Mouse (Mus musculus): Measurements from ENCODE around the gene Pde7b. TPM values are rescaled to one million over a fixed set of nuclear protein-coding genes. Genes with fewer than 3 reads are reported as not detected.
A peak's percentile ranks its signal among the peaks of the same experiment; 100 is the strongest.

Gene Pde7b
- total and polyA plus RNA-seq, 3 experiments = 3.5 to 15.8 (median 12.4) TPM

DNA sequence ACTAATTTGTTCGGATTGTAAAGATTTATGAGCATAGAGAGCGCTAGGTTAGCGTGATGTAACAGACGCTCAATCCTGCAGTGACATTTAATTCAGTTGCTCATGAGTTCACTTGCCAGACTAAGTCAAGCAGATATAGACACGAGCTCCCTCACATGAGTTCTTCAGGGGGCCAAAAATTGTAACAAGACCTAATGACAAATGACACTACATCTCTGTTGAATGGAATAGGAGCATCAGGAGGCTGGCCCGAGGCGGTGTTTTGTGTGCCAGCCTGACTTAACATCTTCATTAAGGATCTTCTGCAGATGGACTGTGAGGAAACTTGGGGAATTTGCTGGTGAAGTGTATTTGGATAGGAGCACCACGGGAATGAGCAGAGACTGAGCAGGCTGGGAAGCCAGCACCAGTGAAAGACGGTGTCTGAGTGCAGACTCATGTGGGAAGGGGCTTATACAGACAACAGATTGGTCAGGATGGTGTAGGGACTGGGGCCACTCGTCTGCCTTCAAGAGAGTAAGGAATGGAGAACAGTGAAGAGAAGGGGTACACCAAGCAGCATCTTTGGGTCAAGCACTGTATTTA is 303.5 kb downstream of the Pde7b start:
- DNase-seq = no peak

DNA sequence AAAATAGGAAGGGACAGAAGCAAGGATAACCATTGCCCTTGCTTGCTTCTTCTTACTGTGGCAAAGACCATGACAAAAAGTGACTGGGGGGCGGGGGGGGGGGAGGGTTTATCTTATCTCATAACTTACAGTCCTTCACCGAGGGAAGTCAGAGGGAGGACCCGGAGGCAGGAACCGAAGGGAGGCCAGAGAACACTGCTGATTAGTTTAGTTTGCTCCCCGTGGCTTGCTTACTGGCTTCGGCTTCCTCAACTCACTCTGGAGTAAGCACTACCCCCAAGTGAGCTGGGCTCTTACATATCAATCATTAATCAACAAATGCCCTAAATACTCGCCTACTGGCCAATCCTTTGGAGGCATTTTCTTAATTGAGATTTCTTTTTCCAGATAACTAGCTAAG is 304.6 kb downstream of the Pde7b start:
- no peak for DNase-seq

- DNase-seq = no peak
Measured at GRCm38 (mm10) chr10:20418856-20419219, 306.0 kb downstream of the Pde7b start.

DNA sequence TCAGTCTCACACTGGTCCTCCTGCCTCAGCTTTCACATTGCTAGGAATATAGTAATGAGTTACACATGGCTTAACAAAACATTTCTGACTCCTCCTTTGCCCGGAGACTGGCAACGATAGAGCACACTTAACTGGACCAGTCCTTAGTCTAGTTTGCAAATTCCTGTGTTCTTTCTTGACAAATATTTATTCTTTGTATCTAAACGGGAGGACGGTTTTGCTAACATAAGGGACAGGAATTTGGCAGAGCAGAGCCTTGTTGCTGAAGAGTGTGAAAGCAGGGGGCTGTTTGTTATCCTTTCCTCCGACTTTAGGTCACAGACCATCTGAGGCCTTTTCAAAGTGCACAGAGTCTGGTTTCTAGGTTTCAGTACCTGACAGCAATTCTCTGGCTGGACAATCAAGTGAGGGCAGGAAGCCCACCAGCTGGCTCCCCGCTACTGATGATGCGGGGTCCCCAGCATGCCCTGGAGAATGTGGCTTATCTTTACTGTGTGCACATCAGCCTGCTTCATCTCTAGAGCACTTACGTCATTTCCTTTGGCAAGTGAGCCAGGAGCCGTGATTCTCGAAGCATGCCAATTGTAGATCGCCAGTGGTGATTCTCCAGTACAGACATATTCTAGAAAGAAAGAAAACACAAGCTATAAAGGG is 306.5 kb downstream of the Pde7b start:
- no peak for DNase-seq

- peak; percentile 64 for DNase-seq
Measured at GRCm38 (mm10) chr10:20409181-20409580, 315.7 kb downstream of the Pde7b start.

GRCm38 (mm10) chr10:20408336-20408735 is 316.5 kb downstream of the Pde7b start:
- no peak for DNase-seq

- peak; percentile 47 for DNase-seq
Measured at GRCm38 (mm10) chr10:20405471-20405870, 319.4 kb downstream of the Pde7b start.

DNA sequence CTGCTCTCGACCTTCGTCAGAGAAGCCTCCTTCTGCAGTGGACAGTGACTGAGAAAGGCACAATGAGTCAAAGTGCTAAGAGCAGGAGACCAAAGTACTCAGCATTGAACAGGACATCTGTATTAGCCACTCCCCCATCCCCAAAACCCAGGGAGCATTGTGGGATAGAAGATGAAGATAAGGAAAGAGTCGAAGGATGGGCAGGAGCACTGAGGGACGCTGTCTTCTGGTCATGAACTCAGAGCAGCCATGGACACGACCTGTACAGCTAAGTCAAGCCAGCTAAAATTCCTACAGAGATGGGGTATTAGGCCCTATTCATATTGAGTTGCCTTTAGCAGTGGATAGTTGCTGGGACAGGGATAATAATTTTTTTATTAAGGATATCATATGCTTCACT is 321.9 kb downstream of the Pde7b start:
- DNase-seq = no peak

- DNase-seq = no peak
Measured at GRCm38 (mm10) chr10:20400406-20400805, 324.5 kb downstream of the Pde7b start.

DNA sequence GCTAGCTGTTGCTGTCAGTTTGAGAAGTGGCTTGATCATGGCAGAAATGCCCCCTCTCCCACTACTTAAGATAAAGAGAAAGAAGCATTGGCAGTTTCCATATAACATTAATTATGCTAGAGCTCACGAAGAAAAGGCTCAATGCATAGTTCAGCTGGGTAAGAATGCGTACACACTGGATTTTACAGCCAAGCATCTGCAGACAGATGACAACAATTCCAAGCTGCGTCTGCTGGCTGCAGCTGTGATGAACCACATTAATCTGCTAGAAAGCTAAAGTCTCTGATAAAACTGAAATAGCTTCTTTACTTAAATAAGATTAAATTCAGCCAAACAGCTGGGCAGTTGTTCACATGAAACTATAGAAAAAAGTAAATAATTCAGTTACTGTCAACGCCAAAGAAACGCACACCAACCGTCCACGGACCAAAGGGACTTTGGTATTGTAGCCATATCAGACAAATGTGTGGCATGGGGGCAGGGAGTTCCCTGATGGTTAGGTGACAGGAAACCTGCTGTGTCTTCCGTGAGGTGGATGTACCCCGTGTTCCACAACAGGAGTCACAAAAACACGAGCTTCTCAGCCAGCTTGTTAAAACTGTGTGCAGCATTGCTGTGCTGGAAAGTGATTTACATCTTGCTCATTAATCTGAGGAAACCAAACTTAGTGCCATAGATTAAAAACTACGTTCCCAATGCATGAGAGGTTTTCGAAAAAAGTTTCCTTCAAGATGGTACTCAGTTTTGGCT is 326.1 kb downstream of the Pde7b start:
- DNase-seq = no peak

DNA sequence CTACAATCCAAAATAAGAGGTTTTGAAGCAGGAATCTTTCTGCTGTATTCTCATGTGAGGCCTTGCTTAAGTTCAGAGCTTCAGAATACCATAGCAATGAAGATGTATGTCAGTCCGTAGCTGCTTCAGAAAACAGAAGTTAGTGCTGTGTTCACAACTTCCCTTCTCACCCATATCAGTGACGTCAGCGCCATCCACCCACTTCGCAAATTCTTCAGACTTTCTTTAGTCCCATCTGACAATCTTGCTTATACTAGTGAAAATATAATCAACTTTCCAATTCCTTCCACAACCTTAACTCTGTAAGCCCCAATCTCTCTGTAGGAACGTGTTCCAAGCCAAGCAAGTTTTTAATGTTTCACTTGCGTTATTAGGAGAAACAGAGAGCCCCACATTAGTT is 326.7 kb downstream of the Pde7b start:
- no peak for DNase-seq

DNA sequence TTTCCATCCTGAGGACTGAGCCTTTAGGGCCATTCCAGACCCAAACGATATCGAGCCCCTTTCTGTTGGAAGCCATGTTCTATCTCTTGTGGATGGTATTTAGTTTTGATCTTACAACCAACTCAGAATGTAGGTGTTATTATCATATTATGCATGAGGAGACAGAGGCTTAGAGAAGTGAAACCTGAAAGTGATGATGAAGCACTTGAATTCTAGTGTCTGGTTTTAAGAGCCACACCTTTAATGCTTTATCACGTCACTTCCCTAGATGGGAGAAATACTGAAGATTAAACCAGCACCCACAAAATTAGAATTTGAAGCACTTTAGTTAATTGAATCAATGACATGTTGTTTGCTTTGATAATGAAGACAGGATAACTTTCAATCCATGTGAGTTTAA is 329.1 kb downstream of the Pde7b start:
- no peak for DNase-seq

- no peak for DNase-seq
Measured at GRCm38 (mm10) chr10:20394815-20395214, 330.1 kb downstream of the Pde7b start.

- DNase-seq = no peak
Measured at GRCm38 (mm10) chr10:20390568-20390967, 334.3 kb downstream of the Pde7b start.

- no peak for DNase-seq
Measured at GRCm38 (mm10) chr10:20382807-20383419, 342.0 kb downstream of the Pde7b start.

DNA sequence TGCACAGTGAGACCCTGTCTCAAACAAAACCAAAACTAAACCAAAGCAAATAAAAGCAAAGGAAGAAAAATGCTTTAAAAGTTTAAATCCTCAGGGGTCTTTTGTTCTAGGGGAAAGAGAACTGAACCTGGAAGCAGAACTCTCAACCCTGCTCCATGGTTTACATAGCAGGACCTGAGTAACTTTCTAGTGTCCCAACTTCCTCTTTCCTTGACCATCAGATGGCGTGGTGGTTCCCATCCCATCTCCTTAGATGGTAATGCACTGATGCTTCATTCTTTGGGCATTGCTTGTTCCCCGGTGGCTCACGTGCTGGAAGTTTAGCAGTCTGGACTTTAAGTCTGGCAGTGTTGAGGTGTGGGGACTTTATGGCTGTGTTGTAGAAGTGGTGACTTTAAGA is 343.5 kb downstream of the Pde7b start:
- no peak for DNase-seq

GRCm38 (mm10) chr10:20380798-20381197 is 344.1 kb downstream of the Pde7b start:
- DNase-seq = no peak

DNA sequence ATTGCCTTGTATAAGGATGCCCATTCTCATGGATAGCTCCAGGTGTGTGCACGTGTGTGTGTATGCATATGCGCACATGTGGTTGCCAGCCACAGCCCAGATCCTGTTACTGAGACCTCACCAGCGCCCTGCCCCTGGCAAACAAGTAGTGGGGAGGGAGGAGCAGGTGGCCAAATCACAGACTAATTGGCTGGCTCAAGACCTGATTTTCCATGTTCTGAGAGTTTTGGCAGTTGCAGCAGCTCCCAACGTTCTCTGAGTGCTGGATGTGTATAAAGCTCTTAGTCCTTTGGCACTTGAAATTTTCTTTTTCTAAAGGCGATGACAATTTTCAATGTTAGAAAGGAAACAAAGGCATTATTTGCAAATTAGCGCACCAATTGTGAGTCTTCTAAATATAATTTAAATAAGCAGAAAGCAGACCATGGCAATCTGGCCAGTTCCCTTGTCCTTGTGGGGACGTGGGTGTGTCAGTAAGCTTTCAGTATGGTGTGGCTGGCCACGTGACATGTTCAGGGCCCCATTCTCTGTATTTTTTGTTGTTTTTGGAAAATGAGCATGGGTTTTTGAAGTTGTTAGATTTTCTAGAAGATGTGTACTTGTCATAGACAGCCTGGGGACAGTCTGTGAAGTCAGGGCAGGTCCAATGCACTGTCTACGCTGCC is 345.7 kb downstream of the Pde7b start:
- DNase-seq = no peak

DNA sequence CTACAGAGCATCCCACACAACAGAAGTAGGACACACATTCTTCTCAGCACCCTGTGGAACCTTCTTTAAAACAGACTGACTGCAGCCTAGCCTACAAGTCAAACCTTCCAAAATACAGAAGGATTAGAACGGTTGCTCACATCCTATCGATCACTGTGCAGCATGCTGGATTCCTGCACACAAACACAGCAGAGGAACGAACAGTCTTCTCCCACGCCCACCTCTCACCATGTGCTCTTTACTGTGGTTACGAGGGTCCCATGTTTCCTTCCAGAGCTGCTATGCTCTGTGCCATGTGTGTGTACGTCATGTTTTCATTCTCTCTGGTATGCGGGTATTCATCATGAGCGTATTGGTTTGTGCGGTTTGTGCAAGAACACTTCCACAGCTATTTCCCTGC is 347.3 kb downstream of the Pde7b start:
- no peak for DNase-seq

GRCm38 (mm10) chr10:20372046-20372445 is 352.8 kb downstream of the Pde7b start:
- no peak for DNase-seq

- DNase-seq = no peak
Measured at GRCm38 (mm10) chr10:20362450-20363118, 362.3 kb downstream of the Pde7b start.

Measured in adrenal gland, adult 2 months (tissue).